Mouse (Mus musculus) olfactory bulb, adult 2 months (tissue): ENCODE results near the gene Elmsan1.

Source experiments
- CTCF ChIP-seq: fragments of 200-500 bp; IDR thresholded peaks from 2 replicates; pipeline ENCODE4 v1.5.1; 2012; ENCODE audit warnings: low read depth, mild to moderate bottlenecking, low read length, moderate library complexity; ENCODE audit not compliant: insufficient read depth
- POLR2A ChIP-seq: fragments of 200-500 bp; IDR thresholded peaks from 2 replicates; pipeline ENCODE4 v1.6.1; 2012; ENCODE audit warnings: mild to moderate bottlenecking, low read depth, low read length, moderate library complexity; ENCODE audit not compliant: insufficient read depth

DNA sequence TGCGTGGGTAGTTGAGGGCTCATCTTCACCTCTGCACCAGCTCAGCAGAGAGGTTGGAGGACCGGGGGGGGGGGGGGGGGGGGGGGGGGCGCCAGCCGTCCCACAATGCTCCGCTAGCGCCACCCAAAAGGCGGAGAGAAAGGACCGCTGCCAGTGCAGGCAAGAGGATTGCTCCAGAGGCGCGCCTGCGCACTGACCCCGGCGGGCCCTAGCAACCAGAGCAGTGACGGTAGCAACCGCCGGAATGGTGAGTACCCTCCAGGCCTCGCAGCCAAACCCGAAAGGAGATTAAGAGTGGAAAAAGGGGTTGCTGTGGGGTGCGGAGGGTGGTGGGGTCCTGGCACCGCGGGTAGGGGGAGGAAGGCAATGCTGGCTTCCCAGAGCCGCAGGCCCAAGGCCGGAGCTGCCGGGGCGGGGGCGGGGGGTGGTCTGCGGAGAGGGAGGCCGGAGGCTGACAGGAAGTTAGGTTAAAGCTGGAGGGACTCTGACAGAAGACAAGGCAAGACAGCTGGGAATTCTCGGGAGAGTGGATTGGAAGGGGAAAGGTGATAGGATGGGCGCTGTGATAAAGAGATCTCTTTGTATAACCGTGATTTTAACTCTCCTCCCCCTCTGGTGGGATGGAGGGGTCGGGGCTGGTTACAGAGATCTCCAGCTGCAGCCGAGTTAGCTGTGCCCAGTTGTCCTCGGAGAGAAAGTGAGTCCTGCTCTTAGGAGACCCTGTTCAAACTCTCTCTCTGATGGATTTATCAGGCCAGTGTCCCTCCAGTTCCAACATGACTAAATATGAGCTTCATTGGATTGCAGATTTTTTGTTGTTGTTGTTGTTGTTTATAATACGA lies 104.3 kb downstream of the Elmsan1 start, which contains the start of gene Dnal1:
- TF ChIP-seq POLR2A (peak; percentile 42; the same call in 1 of the 2 replicates), CTCF (no peak)
